Mouse (Mus musculus): Measurements from ENCODE around the gene Zfp292.

Zfp292 gene

GRCm38 (mm10) chr4:34786476-34786875 lies 96.3 kb downstream of the Zfp292 start:
- peak; percentile 78 for DNase-seq

DNA sequence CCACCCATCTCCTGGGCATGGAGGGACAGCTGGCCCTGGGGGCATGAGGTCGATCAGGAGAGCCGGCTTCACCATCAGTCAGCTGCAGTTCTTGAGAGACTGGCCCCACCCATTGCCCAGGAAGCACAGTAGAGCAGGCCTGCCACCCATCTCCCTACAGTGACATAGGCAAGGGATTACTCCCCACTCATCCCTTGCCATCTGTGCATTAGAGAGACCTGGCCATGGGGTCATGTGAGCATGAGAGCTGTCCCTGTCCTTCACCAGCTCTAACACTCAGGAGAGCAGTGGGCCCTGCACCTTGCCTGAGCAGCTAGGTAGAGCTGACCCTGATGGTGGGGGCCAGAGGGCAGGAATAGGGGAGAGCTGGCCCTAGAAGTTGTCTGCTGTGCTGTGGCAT lies 97.1 kb downstream of the Zfp292 start:
- DNase-seq = peak; percentile 83

DNA sequence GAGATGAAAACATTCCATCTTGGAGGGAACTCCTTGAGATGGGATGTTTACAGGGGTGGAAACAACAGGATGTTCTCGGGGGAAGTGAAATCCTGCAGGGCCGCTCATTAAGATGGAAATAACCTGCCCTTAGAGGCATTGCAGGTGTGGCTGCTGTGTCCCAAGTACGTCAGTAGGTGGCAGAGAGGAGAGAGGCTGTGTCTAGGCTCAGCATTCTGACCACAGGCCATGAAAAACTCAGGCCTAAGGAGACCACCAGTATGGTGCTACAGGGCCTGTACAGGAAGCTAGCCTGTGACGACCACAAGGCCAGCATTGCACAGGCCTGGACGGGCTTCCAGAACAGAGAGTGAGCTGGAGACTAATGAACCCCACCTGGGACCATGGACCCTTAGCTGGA lies 97.9 kb downstream of the Zfp292 start:
- no peak for DNase-seq

GRCm38 (mm10) chr4:34782730-34783129 lies 100.0 kb downstream of the Zfp292 start:
- peak; percentile 84 for DNase-seq

- peak; percentile 99 for DNase-seq
Measured at GRCm38 (mm10) chr4:34777677-34778527, 104.9 kb downstream of the Zfp292 start, which contains the start of gene Smim8. Smim8 (minus strand) TSS chr4:34778423.

DNA sequence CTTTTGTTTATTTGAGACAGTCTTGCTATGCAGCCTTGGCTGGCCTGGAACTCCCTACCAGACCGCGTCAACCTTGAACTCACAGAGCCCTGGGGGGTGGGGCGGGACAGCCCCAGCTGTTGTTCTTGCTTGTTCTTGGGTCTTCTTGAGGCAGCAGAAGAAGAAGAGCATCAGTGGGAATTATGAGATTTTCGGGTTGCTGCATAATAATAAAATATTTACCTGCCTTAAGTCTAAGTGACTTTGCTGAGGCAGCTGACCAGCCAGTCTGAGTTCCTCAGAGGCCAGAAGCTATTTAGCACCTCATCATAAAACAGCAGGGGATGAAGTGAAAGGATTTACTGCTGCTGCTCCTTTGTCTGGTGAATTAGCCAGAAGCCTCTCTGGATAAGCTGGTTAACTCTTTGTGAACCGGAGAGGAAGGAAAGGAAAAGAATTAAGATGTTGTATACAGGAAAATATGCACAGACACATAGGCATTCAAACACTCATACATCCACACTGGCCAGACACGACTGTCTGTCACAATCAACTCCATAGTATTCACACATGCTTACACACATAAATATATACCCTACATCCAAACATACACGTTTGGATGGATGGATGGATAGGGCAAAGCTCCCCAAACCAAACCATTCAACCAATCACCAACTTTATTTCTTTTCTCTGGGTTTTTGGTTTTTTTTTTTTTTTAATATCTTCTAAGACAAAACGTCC lies 110.9 kb downstream of the Zfp292 start:
- DNase-seq = no peak

GRCm38 (mm10) chr4:34756163-34756562 lies 126.6 kb downstream of the Zfp292 start, which contains the start of gene Gm136:
Gm136 (minus strand) TSS chr4:34756263.
- no peak for DNase-seq

Measured in heart, adult 11 months (tissue).